Mouse (Mus musculus) urinary bladder, adult 18-20 months (tissue): Measurements from ENCODE around the gene Sh2d4b.

Source experiments
- DNase-seq, 2 experiments: peaks; one replicate each; pipeline ENCODE4 v3.0.0; 2022; ENCODE audit warnings: low spot score in 2 of 2, mixed read lengths in 2 of 2

Gene Sh2d4b

GRCm38 (mm10) chr14:40893196-40893595 lies at the start of gene Sh2d4b:
Gene Sh2d4b, minus strand, starts transcription at chr14:40893266.
- DNase-seq: no peak

GRCm38 (mm10) chr14:40942429-40942828 lies 49.4 kb upstream of the Sh2d4b start:
- no peak for DNase-seq

- DNase-seq: no peak
These were observed 45.4 kb upstream of the Sh2d4b start for GRCm38 (mm10) chr14:40938380-40938987.

- no peak for DNase-seq
These were observed 44.0 kb upstream of the Sh2d4b start for GRCm38 (mm10) chr14:40937052-40937451.

GRCm38 (mm10) chr14:40935481-40935880 lies 42.4 kb upstream of the Sh2d4b start:
- DNase-seq: no peak

- DNase-seq: no peak
These were observed 42.0 kb upstream of the Sh2d4b start for GRCm38 (mm10) chr14:40935054-40935453.

- no peak for DNase-seq
These were observed 40.3 kb upstream of the Sh2d4b start for GRCm38 (mm10) chr14:40933328-40933727.

GRCm38 (mm10) chr14:40932225-40932624 lies 39.2 kb upstream of the Sh2d4b start:
- no peak for DNase-seq

- no peak for DNase-seq
These were observed 38.2 kb upstream of the Sh2d4b start for GRCm38 (mm10) chr14:40931115-40931829.

GRCm38 (mm10) chr14:40929943-40930342 lies 36.9 kb upstream of the Sh2d4b start:
- DNase-seq: no peak

- no peak for DNase-seq
These were observed 35.8 kb upstream of the Sh2d4b start for GRCm38 (mm10) chr14:40928897-40929296.

- no peak for DNase-seq
These were observed 34.0 kb upstream of the Sh2d4b start for GRCm38 (mm10) chr14:40927041-40927440.

- DNase-seq: no peak
These were observed 31.5 kb upstream of the Sh2d4b start for GRCm38 (mm10) chr14:40924378-40925113.

GRCm38 (mm10) chr14:40921241-40921640 lies 28.2 kb upstream of the Sh2d4b start:
- no peak for DNase-seq

- no peak for DNase-seq
These were observed 26.5 kb upstream of the Sh2d4b start for GRCm38 (mm10) chr14:40919521-40919920.

- DNase-seq: no peak
These were observed 25.4 kb upstream of the Sh2d4b start for GRCm38 (mm10) chr14:40918477-40918876.

GRCm38 (mm10) chr14:40917632-40918031 lies 24.6 kb upstream of the Sh2d4b start:
- DNase-seq: peak; percentile 80 to 96

GRCm38 (mm10) chr14:40916667-40917066 lies 23.6 kb upstream of the Sh2d4b start:
- no peak for DNase-seq

GRCm38 (mm10) chr14:40915838-40916237 lies 22.8 kb upstream of the Sh2d4b start:
- DNase-seq: no peak

GRCm38 (mm10) chr14:40914701-40915100 lies 21.6 kb upstream of the Sh2d4b start:
- no peak for DNase-seq

GRCm38 (mm10) chr14:40913709-40914108 lies 20.6 kb upstream of the Sh2d4b start:
- DNase-seq: no peak

- DNase-seq: no peak
These were observed 18.5 kb upstream of the Sh2d4b start for GRCm38 (mm10) chr14:40911529-40911928.

GRCm38 (mm10) chr14:40908763-40909162 lies 15.7 kb upstream of the Sh2d4b start:
- DNase-seq: no peak
